Mouse (Mus musculus): ENCODE data around the gene Maats1. TPM values are rescaled to one million over a fixed set of nuclear protein-coding genes. Genes with fewer than 3 reads are reported as not detected.

Maats1 gene
- polyA plus RNA-seq, 1 experiment, result not detected

- Histone ChIP-seq H3K4me1 (ENCODE audit: control insufficient read depth, insufficient read depth, insufficient read length, low read length) (peaks cover 4% of the 10 kb centered on the region; the same call in 1 of the 2 replicates), H3K4me3 (ENCODE audit: insufficient read depth, low read depth, low read length) (no peak overlapping the region), H3K27ac (replicated peaks; ENCODE audit: low read depth, low read length) (no peak overlapping the region)
Observed at GRCm38 (mm10) chr16:38375182-38375581, 33.2 kb upstream of the Maats1 start.

GRCm38 (mm10) chr16:38374379-38375140, 32.6 kb upstream of the Maats1 start:
- peaks cover 7% of the 10 kb centered on the region; the same call in 1 of the 2 replicates for H3K4me1 ChIP-seq (ENCODE audit: control insufficient read depth, insufficient read depth, insufficient read length, low read length)
- no peak overlapping the region for H3K27ac ChIP-seq (replicated peaks; ENCODE audit: low read depth, low read length)
- no peak overlapping the region for H3K4me3 ChIP-seq (ENCODE audit: insufficient read depth, low read depth, low read length)

- no peak overlapping the region for H3K27ac ChIP-seq (replicated peaks; ENCODE audit: low read depth, low read length)
- H3K4me1 ChIP-seq (ENCODE audit: control insufficient read depth, insufficient read depth, insufficient read length, low read length), result peaks cover 7% of the 10 kb centered on the region; the same call in 1 of the 2 replicates
- H3K4me3 ChIP-seq (ENCODE audit: insufficient read depth, low read depth, low read length), result no peak overlapping the region
Observed at GRCm38 (mm10) chr16:38373941-38374340, 32.0 kb upstream of the Maats1 start.

GRCm38 (mm10) chr16:38373439-38373838, 31.5 kb upstream of the Maats1 start:
- no peak overlapping the region for H3K4me3 ChIP-seq (ENCODE audit: insufficient read depth, low read depth, low read length)
- H3K27ac ChIP-seq (replicated peaks; ENCODE audit: low read depth, low read length), result no peak overlapping the region
- peaks cover 7% of the 10 kb centered on the region; the same call in 1 of the 2 replicates for H3K4me1 ChIP-seq (ENCODE audit: control insufficient read depth, insufficient read depth, insufficient read length, low read length)

GRCm38 (mm10) chr16:38372876-38373275, 30.9 kb upstream of the Maats1 start:
- Histone ChIP-seq H3K4me1 (ENCODE audit: control insufficient read depth, insufficient read depth, insufficient read length, low read length) (peaks cover 7% of the 10 kb centered on the region; the same call in 1 of the 2 replicates), H3K27ac (replicated peaks; ENCODE audit: low read depth, low read length) (no peak overlapping the region), H3K4me3 (ENCODE audit: insufficient read depth, low read depth, low read length) (no peak overlapping the region)

GRCm38 (mm10) chr16:38371705-38372296, 29.9 kb upstream of the Maats1 start:
- Histone ChIP-seq H3K27ac (replicated peaks; ENCODE audit: low read depth, low read length) (no peak overlapping the region), H3K4me1 (ENCODE audit: control insufficient read depth, insufficient read depth, insufficient read length, low read length) (peaks cover 7% of the 10 kb centered on the region; the same call in 1 of the 2 replicates), H3K4me3 (ENCODE audit: insufficient read depth, low read depth, low read length) (no peak overlapping the region)

- Histone ChIP-seq H3K4me1 (ENCODE audit: control insufficient read depth, insufficient read depth, insufficient read length, low read length) (peaks cover 7% of the 10 kb centered on the region; the same call in 1 of the 2 replicates), H3K4me3 (ENCODE audit: insufficient read depth, low read depth, low read length) (no peak overlapping the region), H3K27ac (replicated peaks; ENCODE audit: low read depth, low read length) (0 out of 2 replicates have a peak overlapping the region, but pooled peaks have one; percentile 7)
Observed at GRCm38 (mm10) chr16:38370633-38371374, 28.9 kb upstream of the Maats1 start.

- Histone ChIP-seq H3K27ac (replicated peaks; ENCODE audit: low read depth, low read length) (peak overlapping the region; percentile 1; the same call in 1 of the 2 replicates), H3K4me1 (ENCODE audit: control insufficient read depth, insufficient read depth, insufficient read length, low read length) (peaks cover 7% of the 10 kb centered on the region; the same call in 1 of the 2 replicates), H3K4me3 (ENCODE audit: insufficient read depth, low read depth, low read length) (no peak overlapping the region)
Observed at GRCm38 (mm10) chr16:38369992-38370484, 28.1 kb upstream of the Maats1 start.

GRCm38 (mm10) chr16:38369431-38369830, 27.5 kb upstream of the Maats1 start:
- Histone ChIP-seq H3K27ac (replicated peaks; ENCODE audit: low read depth, low read length) (no peak overlapping the region), H3K4me3 (ENCODE audit: insufficient read depth, low read depth, low read length) (no peak overlapping the region), H3K4me1 (ENCODE audit: control insufficient read depth, insufficient read depth, insufficient read length, low read length) (peaks cover 7% of the 10 kb centered on the region; the same call in 1 of the 2 replicates)

- Histone ChIP-seq H3K4me3 (ENCODE audit: insufficient read depth, low read depth, low read length) (no peak overlapping the region), H3K4me1 (ENCODE audit: control insufficient read depth, insufficient read depth, insufficient read length, low read length) (peaks cover 7% of the 10 kb centered on the region; the same call in 1 of the 2 replicates), H3K27ac (replicated peaks; ENCODE audit: low read depth, low read length) (no peak overlapping the region)
Observed at GRCm38 (mm10) chr16:38369000-38369399, 27.1 kb upstream of the Maats1 start.

- no peak overlapping the region for H3K4me3 ChIP-seq (ENCODE audit: insufficient read depth, low read depth, low read length)
- no peak overlapping the region for H3K27ac ChIP-seq (replicated peaks; ENCODE audit: low read depth, low read length)
- H3K4me1 ChIP-seq (ENCODE audit: control insufficient read depth, insufficient read depth, insufficient read length, low read length), result peaks cover 13% of the 10 kb centered on the region; the same call in 1 of the 2 replicates
Observed at GRCm38 (mm10) chr16:38368336-38368735, 26.4 kb upstream of the Maats1 start.

GRCm38 (mm10) chr16:38366231-38366630, 24.3 kb upstream of the Maats1 start:
- H3K4me1 ChIP-seq (ENCODE audit: control insufficient read depth, insufficient read depth, insufficient read length, low read length), result peaks cover 17% of the 10 kb centered on the region; the same call in 1 of the 2 replicates
- H3K4me3 ChIP-seq (ENCODE audit: insufficient read depth, low read depth, low read length), result no peak overlapping the region
- H3K27ac ChIP-seq (replicated peaks; ENCODE audit: low read depth, low read length), result no peak overlapping the region

- Histone ChIP-seq H3K4me3 (ENCODE audit: insufficient read depth, low read depth, low read length) (no peak overlapping the region), H3K27ac (replicated peaks; ENCODE audit: low read depth, low read length) (no peak overlapping the region), H3K4me1 (ENCODE audit: control insufficient read depth, insufficient read depth, insufficient read length, low read length) (peaks cover 15% of the 10 kb centered on the region; the same call in 1 of the 2 replicates)
Observed at GRCm38 (mm10) chr16:38365390-38365789, 23.4 kb upstream of the Maats1 start.

GRCm38 (mm10) chr16:38363657-38364056, 21.7 kb upstream of the Maats1 start:
- H3K27ac ChIP-seq (replicated peaks; ENCODE audit: low read depth, low read length), result no peak overlapping the region
- peak overlapping the region; percentile 49 for H3K4me3 ChIP-seq (ENCODE audit: insufficient read depth, low read depth, low read length)
- peaks cover 10% of the 10 kb centered on the region; the same call in 1 of the 2 replicates for H3K4me1 ChIP-seq (ENCODE audit: control insufficient read depth, insufficient read depth, insufficient read length, low read length)

- peak overlapping the region; percentile 49 for H3K4me3 ChIP-seq (ENCODE audit: insufficient read depth, low read depth, low read length)
- no peak overlapping the region for H3K27ac ChIP-seq (replicated peaks; ENCODE audit: low read depth, low read length)
- peaks cover 10% of the 10 kb centered on the region; the same call in 1 of the 2 replicates for H3K4me1 ChIP-seq (ENCODE audit: control insufficient read depth, insufficient read depth, insufficient read length, low read length)
Observed at GRCm38 (mm10) chr16:38363256-38363595, 21.3 kb upstream of the Maats1 start.

All from brown adipose tissue, adult 24 weeks (tissue).